In genomic region chr13:44363016-44363415, GRCm38 (mm10) we compare ENCODE assay signal across 17 mouse cellular contexts.
DNase-seq lines count a peak whose midpoint lies in the region; ATAC-seq and TF ChIP-seq lines count a peak whose summit lies in the region.
"Had no signal": no experiment of that assay in that cellular context is flagged by ENCODE, and none has a peak within 500 bp of the region (broad histone marks: within the 10 kb centered on the region; RNA-seq: fewer than 3 reads in every experiment).

No protein-coding gene starts in this region.

- no peaks in the 10 kb centered on the region for H3K36me3 ChIP-seq in kidney, embryonic 16.5 days (ENCODE audit: insufficient read depth, low read length)
- no peaks in the 10 kb centered on the region for H3K36me3 ChIP-seq in kidney, adult 2 months (ENCODE audit: control insufficient read depth, insufficient read depth, low read length)
- no peaks in the 10 kb centered on the region for H3K36me3 ChIP-seq in ES-E14 (ENCODE audit: control insufficient read depth, insufficient read depth, low read length, poor library complexity, severe bottlenecking)
- H3K36me3 ChIP-seq in limb, embryonic 10.5 days: no peaks in the 10 kb centered on the region
- H3K36me3 ChIP-seq: liver, embryonic 13.5 days; lung, embryonic 15.5 days had no signal

- no peaks in the 10 kb centered on the region for H3K9me3 ChIP-seq in kidney, embryonic 16.5 days (ENCODE audit: low read length)
- H3K9me3 ChIP-seq in ES-E14 (ENCODE audit: control insufficient read depth, insufficient read depth, low read depth, low read length): no peaks in the 10 kb centered on the region
- no peaks in the 10 kb centered on the region for H3K9me3 ChIP-seq in limb, embryonic 10.5 days (replicated peaks)
- H3K9me3 ChIP-seq: liver, embryonic 13.5 days; lung, embryonic 15.5 days had no signal

- no peak for ATAC-seq in kidney, embryonic 16.5 days (ENCODE audit: low FRiP score, low TSS enrichment)
- ATAC-seq: hindbrain, postnatal 0 days had no signal

- no peaks in the 10 kb centered on the region for H3K27me3 ChIP-seq in kidney, embryonic 16.5 days (ENCODE audit: insufficient read depth, low read length)
- H3K27me3 ChIP-seq in kidney, adult 2 months (replicated peaks; ENCODE audit: control insufficient read depth, insufficient read depth, low read length): no peaks in the 10 kb centered on the region; the same call in 1 of the 2 replicates
- no peaks in the 10 kb centered on the region for H3K27me3 ChIP-seq in limb, embryonic 10.5 days (ENCODE audit: low read depth, poor library complexity, severe bottlenecking)
- H3K27me3 ChIP-seq: liver, embryonic 13.5 days; lung, embryonic 15.5 days had no signal

- TF ChIP-seq POLR2A in kidney, adult 2 months (IDR thresholded peaks at IDR 0.05; ENCODE audit: low read depth, low read length): no peak

- TF ChIP-seq CTCF in kidney, adult 2 months (conservative IDR thresholded peaks at IDR 0.05; ENCODE audit: insufficient read depth, insufficient read length, low read depth, low read length): no peak

- intact Hi-C loops in heart, postnatal 36 days (cut with DNase I): loop anchor here (5.0 kb wide), 1 partner anchor 131 kb away; no protein-coding TSS in a partner anchor

- H3K4me1 ChIP-seq in kidney, embryonic 16.5 days (ENCODE audit: insufficient read depth, low read length): peaks cover 35% of the 10 kb centered on the region
- no peaks in the 10 kb centered on the region for H3K4me1 ChIP-seq in kidney, adult 2 months (ENCODE audit: control insufficient read depth, insufficient read depth, low read length)
- H3K4me1 ChIP-seq in ES-E14 (ENCODE audit: control insufficient read depth in 2 of 2, insufficient read depth in 2 of 2, low read length in 2 of 2, poor library complexity in 1 of 2): peaks cover 6 to 9% of the 10 kb centered on the region in 2 experiments; a peak in 3 of 4 replicates
- peaks cover 48% of the 10 kb centered on the region for H3K4me1 ChIP-seq in limb, embryonic 10.5 days
- H3K4me1 ChIP-seq: liver, embryonic 13.5 days had no signal

- DNase-seq in heart, adult 11 months: peak; percentile 84
- DNase-seq in heart, postnatal 36 days: no peak
- no peak for DNase-seq in kidney, adult 2 months
- DNase-seq in ES-E14 (ENCODE audit: low read depth, low spot score): no peak
- no peak for DNase-seq in limb, embryonic 10.5 days (ENCODE audit: low spot score)
- no peak for DNase-seq in thymus, postnatal 14 days
- DNase-seq: B cell, adult 2 months; cerebellum, postnatal 36 days; gastrocnemius, postnatal 36 days; kidney, adult 11 months; layer of hippocampus, postnatal 36 days; liver, embryonic 13.5 days; thymus, adult 18-20 months had no signal

- H3K9ac ChIP-seq in kidney, embryonic 16.5 days (replicated peaks; ENCODE audit: low read length): no peak overlapping the region
- H3K9ac ChIP-seq in ES-E14 (ENCODE audit: insufficient read depth, low read depth, low read length, poor library complexity, severe bottlenecking): no peak overlapping the region
- H3K9ac ChIP-seq: liver, embryonic 13.5 days; lung, embryonic 15.5 days had no signal

- H3K27ac ChIP-seq in kidney, embryonic 16.5 days (ENCODE audit: low read length): peak overlapping the region; percentile 63
- H3K27ac ChIP-seq in kidney, adult 2 months (ENCODE audit: insufficient read depth, low read depth, low read length): no peak overlapping the region
- peak overlapping the region; percentile 28; the same call in 1 of the 2 replicates for H3K27ac ChIP-seq in ES-E14 (ENCODE audit: insufficient read depth, low read depth, low read length, poor library complexity, severe bottlenecking)
- peak overlapping the region; percentile 81 for H3K27ac ChIP-seq in limb, embryonic 10.5 days
- H3K27ac ChIP-seq: hindbrain, postnatal 0 days; liver, embryonic 13.5 days; lung, embryonic 15.5 days had no signal

- 20% methylated on average over 2 of the region's 2 CpGs for WGBS in kidney, embryonic 16.5 days
- 51% methylated on average over 2 of the region's 2 CpGs for WGBS in kidney, adult 2 months
- WGBS in limb, embryonic 10.5 days: 9% methylated on average over 2 of the region's 2 CpGs

- no peak overlapping the region for H3K4me2 ChIP-seq in kidney, embryonic 16.5 days (replicated peaks; ENCODE audit: low read depth, low read length)
- H3K4me2 ChIP-seq: liver, embryonic 13.5 days; lung, embryonic 15.5 days had no signal

- no peak overlapping the region for H3K4me3 ChIP-seq in kidney, embryonic 16.5 days (ENCODE audit: low read length)
- no peak overlapping the region for H3K4me3 ChIP-seq in kidney, adult 2 months (ENCODE audit: insufficient read depth, low read depth, low read length)
- H3K4me3 ChIP-seq in ES-E14 (ENCODE audit: insufficient read depth in 1 of 2, low read depth in 1 of 2, low read length in 2 of 2, poor library complexity in 1 of 2, severe bottlenecking in 1 of 2): no peak overlapping the region
- H3K4me3 ChIP-seq in limb, embryonic 10.5 days: no peak overlapping the region
- H3K4me3 ChIP-seq: erythroblast, embryonic 14.5 days; liver, embryonic 13.5 days; lung, embryonic 15.5 days had no signal

- in situ Hi-C loops in ES-E14 (cut with MboI; ENCODE audit: low sequenced_read_pairs in 2 of 2, unreplicated experiment in 2 of 2): no loop called here

TF ChIP-seq in ES-E14, 5 proteins besides CTCF, POLR2A, EP300 and RAD21:
- no peak for TF ChIP-seq ZC3H11A (IDR thresholded peaks at IDR 0.05; ENCODE audit: borderline replicate concordance, low read depth, low read length)
- TF ChIP-seq ZNF384 (IDR thresholded peaks at IDR 0.05; ENCODE audit: low read depth, low read length): no peak
- TF ChIP-seq CHD2 (IDR thresholded peaks at IDR 0.05; ENCODE audit: low read depth, low read length): no peak
- TF ChIP-seq HCFC1 (IDR thresholded peaks at IDR 0.05; ENCODE audit: borderline replicate concordance, insufficient read depth, low read length): no peak
- TF ChIP-seq MAFK (IDR thresholded peaks at IDR 0.05; ENCODE audit: insufficient read depth, low read depth, low read length): no peak
